Mouse (Mus musculus): ENCODE results near the gene Vegfb. TPM values are rescaled to one million over a fixed set of nuclear protein-coding genes. Genes with fewer than 3 reads are reported as not detected.

The Vegfb gene
- polyA plus RNA-seq, 1 experiment = 17.5 TPM

GRCm38 (mm10) chr19:6974211-6975205, 12.9 kb downstream of the Vegfb start, which contains the start of gene Ppp1r14b:
Gene Ppp1r14b, plus strand, starts transcription at chr19:6974968.
- no peak for DNase-seq (ENCODE audit: low read depth, low spot score)
- WGBS = under 1% methylated on average over 74 of the region's 84 CpGs

- 34% methylated on average over 12 of the region's 12 CpGs for WGBS
- DNase-seq (ENCODE audit: low read depth, low spot score) = no peak
These were observed 13.8 kb downstream of the Vegfb start for GRCm38 (mm10) chr19:6973581-6974190.

GRCm38 (mm10) chr19:6972247-6972917, 15.1 kb downstream of the Vegfb start:
- DNase-seq (ENCODE audit: low read depth, low spot score) = no peak
- WGBS = 76% methylated on average over 13 of the region's 13 CpGs

- WGBS = 44% methylated on average over 6 of the region's 6 CpGs
These were observed 15.8 kb downstream of the Vegfb start for GRCm38 (mm10) chr19:6971644-6972043.

DNA sequence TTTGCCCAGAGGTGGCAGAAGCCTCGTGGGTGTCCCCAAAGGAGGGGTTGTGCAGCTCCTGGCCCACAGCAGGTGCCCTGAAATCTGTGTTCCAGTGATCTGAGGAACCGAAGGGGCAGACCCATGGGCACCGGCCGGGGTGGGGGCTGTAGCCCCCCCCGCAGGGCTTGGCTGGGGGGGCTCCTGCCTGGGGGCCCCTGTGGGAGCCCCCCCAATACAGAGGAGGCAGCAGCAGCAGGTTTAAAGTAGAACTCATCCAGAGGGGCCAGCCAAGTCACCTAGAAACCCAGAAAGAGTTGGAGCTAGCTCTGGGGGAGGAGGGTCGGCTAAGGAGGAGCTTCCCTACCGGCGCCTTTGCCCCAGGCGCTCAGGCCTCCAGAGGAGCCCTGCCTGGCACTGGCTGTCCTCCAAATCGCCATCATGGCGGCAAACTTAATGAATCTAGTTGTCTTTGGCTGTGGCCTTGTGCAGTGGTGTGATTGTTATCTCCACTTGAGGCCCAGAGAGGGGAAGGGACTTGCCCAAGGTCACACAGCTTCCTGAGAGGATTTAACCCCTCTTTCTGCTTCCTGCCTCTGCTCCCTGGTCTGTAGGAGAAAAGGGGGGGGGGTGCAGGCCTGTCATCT, 16.9 kb downstream of the Vegfb start:
- 20% methylated on average over 11 of the region's 11 CpGs for WGBS
- no peak for DNase-seq (ENCODE audit: low read depth, low spot score)

More at GRCm38 (mm10) chr19:6971644-6972043, 15.8 kb downstream of the Vegfb start:
- no peak for DNase-seq (ENCODE audit: low read depth, low spot score)

- no peak for DNase-seq (ENCODE audit: low read depth, low spot score)
- 2% methylated on average over 54 of the region's 55 CpGs for WGBS
These were observed 17.6 kb downstream of the Vegfb start for GRCm38 (mm10) chr19:6969665-6970381.

- 2% methylated on average over 20 of the region's 20 CpGs for WGBS
- no peak for DNase-seq (ENCODE audit: low read depth, low spot score)
These were observed 18.2 kb downstream of the Vegfb start for GRCm38 (mm10) chr19:6969291-6969664.

DNA sequence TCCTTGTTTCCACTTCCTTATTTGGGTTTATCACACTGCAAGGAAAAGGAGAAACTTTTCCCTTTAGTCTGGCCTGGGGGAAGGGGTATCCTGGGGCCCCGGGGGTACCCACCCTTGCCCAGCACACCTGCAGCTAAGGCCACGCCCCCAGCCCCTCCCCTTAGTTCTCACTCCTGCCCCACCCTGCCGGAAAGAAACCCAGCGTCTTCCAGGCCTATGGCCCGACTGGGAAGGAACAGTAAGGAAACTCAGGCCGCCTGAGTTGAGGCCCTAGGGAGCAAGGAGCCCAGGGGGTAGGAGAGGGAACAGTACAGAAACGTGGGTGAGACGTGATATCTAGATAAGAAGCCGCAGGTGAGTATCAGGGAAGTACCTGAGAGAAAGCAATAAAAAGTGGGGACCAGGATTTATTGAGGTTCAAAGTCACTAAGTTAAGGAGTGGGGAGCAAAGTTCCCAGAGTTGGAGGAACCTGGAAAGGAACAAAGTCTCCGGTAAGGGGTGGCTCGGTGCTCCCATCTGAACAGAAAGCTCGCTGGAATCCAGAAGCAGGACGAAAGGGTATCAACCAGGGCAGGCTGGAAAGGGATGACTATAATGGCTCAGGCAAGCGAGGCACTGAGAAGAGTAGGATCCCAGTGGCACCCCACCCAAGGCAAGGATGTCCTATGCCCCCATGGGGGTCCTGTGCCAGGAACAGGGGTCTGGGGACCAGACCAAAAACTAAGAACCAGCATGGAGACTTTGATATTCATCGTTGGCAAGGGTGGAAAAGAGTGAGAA, 18.8 kb downstream of the Vegfb start:
- whole genome bisulfite sequencing = 4% methylated on average over 15 of the region's 15 CpGs
- no peak for DNase-seq (ENCODE audit: low read depth, low spot score)

- WGBS = 87% methylated on average over 10 of the region's 10 CpGs
These were observed 31.0 kb downstream of the Vegfb start for GRCm38 (mm10) chr19:6956461-6956860.

DNA sequence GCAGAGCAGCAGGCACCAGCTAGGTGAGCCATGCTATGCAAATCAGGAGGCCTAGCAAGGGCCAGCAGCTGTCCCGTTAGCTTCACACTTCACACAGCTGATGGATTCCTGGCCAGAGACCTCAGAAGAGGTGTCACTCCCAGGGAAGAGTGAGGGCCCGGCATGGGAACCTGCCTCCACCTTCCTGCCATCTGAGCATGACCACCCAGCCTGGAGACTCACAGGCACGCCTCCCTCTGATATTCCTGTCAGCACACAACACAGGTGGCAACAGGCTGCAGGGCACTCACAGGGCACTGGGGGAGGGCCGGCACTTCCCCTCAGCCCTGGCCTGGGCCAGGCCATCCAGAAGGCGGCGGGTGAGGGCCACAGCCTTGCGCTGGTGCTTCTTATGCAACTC, 32.0 kb downstream of the Vegfb start:
- 81% methylated on average over 7 of the region's 7 CpGs for WGBS

More at GRCm38 (mm10) chr19:6956461-6956860, 31.0 kb downstream of the Vegfb start:
- no peak for DNase-seq (ENCODE audit: low read depth, low spot score)

GRCm38 (mm10) chr19:6954046-6954445, 33.4 kb downstream of the Vegfb start:
- 18% methylated on average over 9 of the region's 9 CpGs for WGBS
- no peak for DNase-seq (ENCODE audit: low read depth, low spot score)

More for the DNA sequence above, 32.0 kb downstream of the Vegfb start:
- DNase-seq (ENCODE audit: low read depth, low spot score) = no peak

GRCm38 (mm10) chr19:6952712-6953037, 34.8 kb downstream of the Vegfb start:
- WGBS = 13% methylated on average over 3 of the region's 3 CpGs
- DNase-seq (ENCODE audit: low read depth, low spot score) = no peak

- WGBS = 1% methylated on average over 31 of the region's 31 CpGs
- DNase-seq (ENCODE audit: low read depth, low spot score) = no peak
These were observed 35.3 kb downstream of the Vegfb start for GRCm38 (mm10) chr19:6951994-6952711.

DNA sequence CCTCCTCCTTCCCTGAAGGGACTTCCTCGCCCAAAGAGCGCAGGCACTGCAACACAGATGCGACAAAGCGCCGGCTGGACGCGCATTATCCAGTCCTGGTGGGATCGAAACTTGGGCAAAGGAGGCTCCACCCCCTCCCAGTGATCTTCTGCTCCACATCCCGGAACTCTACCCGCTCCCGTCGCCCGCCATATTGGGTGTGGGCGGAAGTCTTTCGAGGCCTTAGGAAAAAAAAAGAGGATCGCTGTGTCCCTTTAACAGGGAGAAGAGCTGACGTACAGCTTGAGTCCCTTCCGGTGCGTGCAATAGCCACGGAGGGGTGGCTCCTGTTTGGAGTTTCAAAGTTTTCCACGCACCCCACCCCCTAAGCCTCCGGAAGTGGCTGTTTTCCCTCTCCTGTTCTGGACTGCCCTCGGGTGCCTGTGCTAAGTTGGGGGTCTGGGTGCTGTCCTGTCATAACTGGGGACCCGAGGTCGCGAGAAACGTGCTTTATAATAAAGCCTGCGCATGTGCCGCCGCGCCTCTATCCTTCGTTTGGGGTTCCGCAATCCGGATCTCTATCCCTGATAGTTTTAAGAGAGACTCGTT, 36.0 kb downstream of the Vegfb start:
- DNase-seq (ENCODE audit: low read depth, low spot score) = peak; percentile 93
- under 1% methylated on average over 35 of the region's 35 CpGs for WGBS

- DNase-seq (ENCODE audit: low read depth, low spot score) = no peak
- WGBS = under 1% methylated on average over 28 of the region's 28 CpGs
These were observed 36.8 kb downstream of the Vegfb start for GRCm38 (mm10) chr19:6950613-6951153.

DNA sequence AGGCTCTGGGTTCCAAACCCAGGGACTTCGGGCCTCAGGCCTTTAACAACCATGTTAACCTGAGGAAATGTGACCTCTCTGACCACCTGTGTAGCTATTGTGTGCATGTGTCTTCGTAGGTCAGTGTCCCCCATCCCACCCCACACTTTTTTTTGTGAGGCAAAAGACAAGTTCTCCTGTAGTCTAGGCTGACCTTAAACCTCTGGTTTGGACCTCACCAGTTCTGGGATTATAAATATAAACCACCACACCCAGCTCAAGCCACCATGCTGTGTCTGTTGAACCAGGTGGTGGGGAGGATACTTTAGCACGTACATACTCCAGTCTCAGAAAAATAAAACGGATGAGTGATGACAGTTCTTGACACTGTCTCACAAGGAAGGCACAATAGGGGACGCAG, 37.5 kb downstream of the Vegfb start:
- WGBS = 44% methylated on average over 5 of the region's 5 CpGs
- no peak for DNase-seq (ENCODE audit: low read depth, low spot score)

DNA sequence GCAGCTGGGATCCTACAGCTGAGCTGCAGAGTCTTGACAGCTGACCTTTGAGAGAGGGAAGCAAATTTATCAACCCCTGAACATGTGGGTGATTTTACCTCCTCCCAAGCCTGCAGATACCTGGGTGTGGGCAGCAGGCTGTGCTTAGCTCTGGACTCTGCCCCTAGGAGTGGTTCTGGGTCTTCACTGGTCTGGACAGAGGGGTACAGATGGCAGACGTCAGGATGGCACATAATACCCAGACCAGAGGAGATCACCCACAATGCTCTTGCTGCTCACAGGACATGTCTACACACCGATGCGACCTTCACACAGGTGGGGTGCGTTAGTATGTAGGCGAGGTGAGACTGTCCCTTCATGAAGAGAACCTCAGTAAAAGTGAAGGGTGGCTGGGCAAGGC, 37.9 kb downstream of the Vegfb start:
- 45% methylated on average over 5 of the region's 5 CpGs for WGBS
- no peak for DNase-seq (ENCODE audit: low read depth, low spot score)

Data from large intestine, adult 2 months (tissue).